Mouse (Mus musculus): ENCODE measurements around the gene Kat2a.

Kat2a gene

GRCm38 (mm10) chr11:100711783-100712615 lies at the start of gene Kat2a:
TSS of gene Kat2a (minus strand) at chr11:100712465.
- peak; percentile 87 for DNase-seq (ENCODE audit: low read depth, low spot score)

GRCm38 (mm10) chr11:100761547-100762045 lies 49.3 kb upstream of the Kat2a start:
- DNase-seq (ENCODE audit: low read depth, low spot score) = peak; percentile 91

GRCm38 (mm10) chr11:100759611-100760233 lies 47.5 kb upstream of the Kat2a start, which contains the start of gene Kcnh4:
TSS of gene Kcnh4 (minus strand) at chr11:100759942.
- DNase-seq (ENCODE audit: low read depth, low spot score) = peak; percentile 94

GRCm38 (mm10) chr11:100758707-100759610 lies 46.7 kb upstream of the Kat2a start:
- peak; percentile 92 for DNase-seq (ENCODE audit: low read depth, low spot score)

GRCm38 (mm10) chr11:100757566-100757965 lies 45.3 kb upstream of the Kat2a start:
- DNase-seq (ENCODE audit: low read depth, low spot score) = no peak

GRCm38 (mm10) chr11:100756476-100756875 lies 44.2 kb upstream of the Kat2a start:
- peak; percentile 76 for DNase-seq (ENCODE audit: low read depth, low spot score)

- no peak for DNase-seq (ENCODE audit: low read depth, low spot score)
Measured at GRCm38 (mm10) chr11:100754693-100755057, 42.4 kb upstream of the Kat2a start.

- no peak for DNase-seq (ENCODE audit: low read depth, low spot score)
Measured at GRCm38 (mm10) chr11:100754021-100754692, 41.9 kb upstream of the Kat2a start.

- no peak for DNase-seq (ENCODE audit: low read depth, low spot score)
Measured at GRCm38 (mm10) chr11:100752294-100752693, 40.0 kb upstream of the Kat2a start.

- no peak for DNase-seq (ENCODE audit: low read depth, low spot score)
Measured at GRCm38 (mm10) chr11:100750127-100750526, 37.9 kb upstream of the Kat2a start.

GRCm38 (mm10) chr11:100749469-100749868 lies 37.2 kb upstream of the Kat2a start:
- DNase-seq (ENCODE audit: low read depth, low spot score) = peak; percentile 66

GRCm38 (mm10) chr11:100748620-100749019 lies 36.4 kb upstream of the Kat2a start:
- DNase-seq (ENCODE audit: low read depth, low spot score) = no peak

- no peak for DNase-seq (ENCODE audit: low read depth, low spot score)
Measured at GRCm38 (mm10) chr11:100747114-100747513, 34.8 kb upstream of the Kat2a start.

- DNase-seq (ENCODE audit: low read depth, low spot score) = peak; percentile 84
Measured at GRCm38 (mm10) chr11:100746546-100746945, 34.3 kb upstream of the Kat2a start.

- DNase-seq (ENCODE audit: low read depth, low spot score) = peak; percentile 87
Measured at GRCm38 (mm10) chr11:100745085-100745484, 32.8 kb upstream of the Kat2a start.

GRCm38 (mm10) chr11:100741348-100741747 lies 29.1 kb upstream of the Kat2a start:
- no peak for DNase-seq (ENCODE audit: low read depth, low spot score)

- no peak for DNase-seq (ENCODE audit: low read depth, low spot score)
Measured at GRCm38 (mm10) chr11:100738749-100739148, 26.5 kb upstream of the Kat2a start.

- peak; percentile 100 for DNase-seq (ENCODE audit: low read depth, low spot score)
Measured at GRCm38 (mm10) chr11:100738066-100738604, 25.9 kb upstream of the Kat2a start, which contains the start of gene Rab5c. TSS of gene Rab5c (minus strand) at chr11:100738215.

GRCm38 (mm10) chr11:100737105-100737733 lies 25.0 kb upstream of the Kat2a start:
- DNase-seq (ENCODE audit: low read depth, low spot score) = no peak

- no peak for DNase-seq (ENCODE audit: low read depth, low spot score)
Measured at GRCm38 (mm10) chr11:100736746-100737080, 24.4 kb upstream of the Kat2a start.

Measured in R1 (cell line).